Mouse (Mus musculus) cerebellum, postnatal 25 days (tissue): ENCODE results near the gene Ptprs.
"Not testable (repeated sequence)": the region's sequence is repeated elsewhere in the genome, so short reads cannot be mapped to it uniquely, and the experiment has no call there.

Experiments
- DNase-seq, 2 experiments: peaks; one replicate each; pipeline ENCODE4 v3.0.0; 2021; ENCODE audit warnings: mixed read lengths in 2 of 2

Ptprs gene

GRCm38 (mm10) chr17:56476402-56476752, at the start of gene Ptprs:
Gene Ptprs, minus strand, starts transcription at chr17:56476483.
- DNase-seq = peak; percentile 98

GRCm38 (mm10) chr17:56524943-56525342, 48.7 kb upstream of the Ptprs start:
- DNase-seq = no peak

DNA sequence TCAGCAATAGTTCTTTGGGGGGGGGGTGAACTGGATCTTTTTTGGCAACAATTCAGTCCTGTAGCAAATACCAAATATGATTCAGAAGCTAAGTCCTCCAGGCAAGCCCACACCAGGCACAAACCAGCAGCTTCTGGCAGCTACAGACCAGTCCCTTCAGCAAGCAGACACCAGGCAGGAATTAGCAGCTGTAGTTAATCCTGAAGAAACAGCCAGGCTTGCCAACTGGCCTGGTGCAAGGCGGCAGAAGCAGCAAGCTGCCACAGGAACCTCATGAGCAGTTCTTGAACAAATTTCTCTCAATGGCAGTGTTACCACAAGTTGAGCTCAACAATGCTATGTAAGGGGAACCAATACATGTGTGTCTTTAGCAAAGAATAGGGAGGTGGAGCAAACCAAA, 46.5 kb upstream of the Ptprs start:
- DNase-seq = no peak

GRCm38 (mm10) chr17:56515690-56516410, 39.6 kb upstream of the Ptprs start:
- DNase-seq = no peak

- no peak for DNase-seq
Observed at GRCm38 (mm10) chr17:56514916-56515315, 38.6 kb upstream of the Ptprs start.

DNA sequence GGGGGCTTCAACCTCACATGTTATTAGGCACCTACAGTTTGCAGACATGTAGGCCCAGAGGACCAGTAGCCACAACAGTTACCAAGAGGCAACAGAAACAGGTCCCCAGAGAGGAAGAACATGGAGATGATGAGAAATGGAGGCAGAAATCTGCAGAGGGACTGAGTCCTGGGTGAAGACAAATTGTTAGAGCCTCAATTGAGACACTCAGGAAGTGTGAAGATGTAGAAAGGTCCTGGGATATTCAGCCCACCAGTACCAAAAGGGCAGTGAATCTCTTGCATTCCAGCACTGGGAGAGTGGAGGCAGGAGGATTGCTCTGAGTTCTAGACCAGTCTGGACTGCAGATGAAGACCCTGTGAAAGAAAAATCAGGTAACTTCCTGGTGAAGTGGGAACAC, 38.0 kb upstream of the Ptprs start:
- no peak for DNase-seq

DNA sequence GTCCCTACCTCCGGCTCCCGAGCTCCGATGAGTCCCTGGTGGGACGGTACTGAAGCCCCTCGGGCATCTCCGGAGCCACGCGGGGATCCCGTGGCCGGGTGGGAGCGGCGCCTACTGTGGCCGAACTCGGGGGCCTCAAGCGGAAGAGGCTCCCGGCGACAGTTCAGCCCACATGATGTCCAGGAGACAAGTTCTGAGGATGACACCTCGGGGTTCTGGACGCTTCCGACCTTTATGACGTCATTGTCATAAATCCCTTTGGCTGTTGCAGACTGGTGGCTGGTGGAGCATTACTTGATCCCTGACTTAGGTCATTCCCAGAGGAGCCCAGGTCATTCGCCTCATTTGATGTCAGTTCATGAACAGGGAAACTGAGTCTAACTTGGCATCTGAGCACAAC, 36.0 kb upstream of the Ptprs start, which contains the start of gene Znrf4:
Gene Znrf4, minus strand, starts transcription at position 122 of the 400 bp plus-strand sequence.
- DNase-seq = no peak

DNA sequence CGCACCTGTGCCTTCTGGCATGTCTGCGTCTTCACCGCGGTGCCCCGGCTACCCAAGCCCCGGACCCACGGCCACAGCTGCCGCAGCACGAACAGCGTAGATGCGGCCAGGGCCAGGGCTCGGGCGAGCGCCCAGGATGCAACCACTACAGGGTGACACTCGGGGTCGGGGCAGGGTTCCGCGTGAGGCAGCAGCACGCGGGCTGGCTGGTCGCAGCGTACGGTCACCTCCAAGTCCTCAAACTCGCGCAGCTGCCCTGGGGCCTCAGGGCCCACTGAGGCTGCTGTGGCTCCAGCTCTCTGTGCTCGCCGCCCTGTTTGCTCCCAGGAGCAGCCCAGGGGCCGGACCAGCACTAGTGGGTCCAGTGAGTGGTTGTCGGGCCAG, 35.4 kb upstream of the Ptprs start:
- DNase-seq = no peak

- peak; percentile 47 to 48 for DNase-seq
Observed at GRCm38 (mm10) chr17:56510970-56511706, 34.9 kb upstream of the Ptprs start.

DNA sequence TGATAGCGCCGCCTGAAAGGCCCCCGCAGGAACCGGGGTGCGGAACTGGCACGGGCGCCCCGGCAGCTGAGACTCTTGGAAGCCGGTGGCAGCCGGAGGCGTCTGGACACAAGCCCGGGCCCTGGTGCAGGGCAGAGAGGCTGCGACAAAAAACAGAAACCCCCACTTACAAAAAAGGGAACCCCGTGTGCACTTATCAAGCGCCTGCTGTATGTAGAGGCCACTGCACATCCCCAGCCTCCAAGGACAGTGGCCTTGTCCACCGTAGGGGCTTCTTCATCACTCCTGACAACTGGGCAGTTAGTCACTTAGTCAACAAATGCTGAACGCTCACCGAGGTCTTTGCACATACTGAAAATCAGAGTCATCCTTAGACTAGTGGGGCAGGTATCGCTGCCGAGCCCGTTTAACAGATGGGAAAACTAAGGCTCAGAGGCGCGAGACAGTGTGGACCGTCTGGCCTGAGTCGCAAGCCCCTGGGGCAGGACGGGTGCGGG, 34.2 kb upstream of the Ptprs start:
- DNase-seq = peak; percentile 77 to 82

GRCm38 (mm10) chr17:56509707-56510472, 33.6 kb upstream of the Ptprs start:
- peak; percentile 76 to 86 for DNase-seq

DNA sequence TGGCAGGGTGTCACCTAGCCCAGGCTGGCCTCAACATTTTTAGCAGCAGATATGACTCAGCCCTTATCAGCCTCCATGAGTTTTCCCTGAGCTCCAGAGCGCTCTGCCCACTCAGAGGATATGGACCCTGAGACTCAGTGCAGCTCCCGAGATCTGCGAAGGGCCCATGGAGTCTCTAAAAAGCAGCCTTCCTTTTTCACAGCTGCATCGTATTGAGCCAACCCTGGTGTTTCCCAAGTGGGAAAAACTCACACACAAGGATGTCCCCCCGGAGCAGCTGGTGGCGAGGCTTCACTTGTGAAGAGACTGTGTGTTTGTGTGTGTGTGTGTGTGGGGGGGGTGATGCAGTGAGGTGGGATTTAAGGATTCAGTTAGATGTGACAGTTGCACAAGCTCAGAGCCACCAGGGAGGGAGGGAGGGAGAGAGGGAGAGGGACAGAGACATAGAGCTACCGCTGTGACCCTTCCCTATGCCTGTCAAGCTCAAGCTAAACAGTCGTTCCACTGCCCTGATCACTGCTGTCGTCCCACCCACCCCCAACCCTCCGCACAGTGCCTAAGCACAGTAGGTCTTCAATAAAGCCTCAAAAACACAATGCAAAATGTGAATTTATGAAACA, 32.8 kb upstream of the Ptprs start:
- peak in 1 of 2 experiments; percentile 20 for DNase-seq

GRCm38 (mm10) chr17:56507161-56508068, 31.1 kb upstream of the Ptprs start:
- DNase-seq = peak; percentile 95 to 97

GRCm38 (mm10) chr17:56506417-56507065, 30.3 kb upstream of the Ptprs start:
- DNase-seq = peak in 1 of 2 experiments; percentile 11

DNA sequence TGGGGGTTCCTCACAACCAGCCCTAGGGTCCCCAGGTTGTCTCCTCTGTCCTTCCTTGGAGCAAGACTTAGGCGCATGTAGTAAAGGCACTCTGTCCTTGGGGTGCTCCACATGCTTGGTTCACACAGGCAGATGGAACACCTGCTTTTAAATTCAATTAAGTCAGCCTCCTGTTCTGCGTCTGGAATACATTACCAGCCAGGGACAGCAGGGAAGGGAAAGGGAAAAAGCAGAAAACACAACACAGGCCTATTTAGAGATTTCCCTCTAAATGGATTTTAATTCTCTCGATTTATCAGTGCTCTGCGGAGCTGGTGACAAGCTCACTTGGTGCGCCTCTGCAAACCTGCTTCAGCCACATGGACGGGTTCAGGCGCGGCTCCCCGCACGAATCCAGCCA, 29.1 kb upstream of the Ptprs start:
- no peak for DNase-seq

- DNase-seq = peak; percentile 83 to 90
Observed at GRCm38 (mm10) chr17:56502526-56502925, 26.2 kb upstream of the Ptprs start.

- not testable (repeated sequence) for DNase-seq
Observed at GRCm38 (mm10) chr17:56501635-56502400, 25.5 kb upstream of the Ptprs start.

- no peak for DNase-seq
Observed at GRCm38 (mm10) chr17:56499229-56499628, 22.9 kb upstream of the Ptprs start.

- no peak for DNase-seq
Observed at GRCm38 (mm10) chr17:56494480-56494879, 18.2 kb upstream of the Ptprs start.

- DNase-seq = no peak
Observed at GRCm38 (mm10) chr17:56493841-56494240, 17.6 kb upstream of the Ptprs start.
